Mouse (Mus musculus): Measurements from ENCODE around the gene Gm11492.

- no peak for TF ChIP-seq CTCF (conservative IDR thresholded peaks at IDR 0.05; ENCODE audit: insufficient read depth, insufficient read length, low read depth, low read length)
- TF ChIP-seq POLR2A (IDR thresholded peaks at IDR 0.05; ENCODE audit: low read depth, low read length): no peak
Observed at GRCm38 (mm10) chr11:87542285-87542684, 24.2 kb upstream of the Gm11492 start.
